8 mouse cellular contexts compared by ENCODE assay signal in the genomic region with DNA sequence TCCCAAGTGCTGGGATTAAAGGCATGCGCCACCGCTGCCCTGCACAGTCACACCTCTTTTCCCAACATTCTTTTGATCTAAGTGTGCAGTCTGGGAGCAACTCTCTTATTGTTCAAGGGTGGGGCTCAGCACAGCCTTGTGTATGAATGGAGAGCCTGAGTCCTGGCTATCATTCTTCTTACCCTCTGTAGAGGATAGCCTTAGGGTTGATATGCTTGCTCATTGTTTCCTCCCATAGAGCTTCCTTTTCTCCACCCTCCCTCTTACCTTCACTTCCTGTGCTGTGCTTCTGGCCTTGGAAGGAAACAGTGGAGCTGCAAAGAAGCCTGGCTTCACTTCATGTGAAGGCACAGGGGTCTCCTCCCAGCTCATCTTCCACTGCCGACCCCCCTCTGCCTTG. TPM values are rescaled to one million over a fixed set of nuclear protein-coding genes. Genes with fewer than 3 reads are reported as not detected.
DNase-seq lines count a peak whose midpoint lies in the region; ATAC-seq lines count a peak whose summit lies in the region.

Cd63 (plus strand) TSS at position 292 of the 400 bp plus-strand sequence.

- H3K9me3 ChIP-seq in forebrain, embryonic 10.5 days = no peaks in the 10 kb centered on the region
- H3K9me3 ChIP-seq in limb, embryonic 10.5 days (replicated peaks) = no peaks in the 10 kb centered on the region

- H3K27me3 ChIP-seq in forebrain, embryonic 10.5 days (ENCODE audit: poor library complexity, severe bottlenecking) = peaks cover 23% of the 10 kb centered on the region
- H3K27me3 ChIP-seq in limb, embryonic 10.5 days (ENCODE audit: low read depth, poor library complexity, severe bottlenecking) = peaks cover 20% of the 10 kb centered on the region

- no peak for ATAC-seq in neutrophil, adult 5-6 weeks (ENCODE audit: extremely low read depth, insufficient number of reproducible peaks, low FRiP score, poor library complexity, severe bottlenecking)

- intact Hi-C loops in heart, postnatal 14 days (cut with DNase I) = no loop called here

- peaks cover 12% of the 10 kb centered on the region for H3K4me1 ChIP-seq in forebrain, embryonic 10.5 days
- peaks cover 13% of the 10 kb centered on the region for H3K4me1 ChIP-seq in limb, embryonic 10.5 days

- WGBS in forebrain, embryonic 10.5 days = 91% methylated on average over 3 of the region's 3 CpGs
- WGBS in limb, embryonic 10.5 days = 87% methylated on average over 3 of the region's 3 CpGs

- no peaks in the 10 kb centered on the region for H3K36me3 ChIP-seq in forebrain, embryonic 10.5 days (replicated peaks)
- H3K36me3 ChIP-seq in limb, embryonic 10.5 days = no peaks in the 10 kb centered on the region

- no peak within 1 kb of the TSS for H3K27ac ChIP-seq in forebrain, embryonic 10.5 days
- H3K27ac ChIP-seq in limb, embryonic 10.5 days = no peak within 1 kb of the TSS

- no peak within 1 kb of the TSS for H3K4me3 ChIP-seq in forebrain, embryonic 10.5 days
- H3K4me3 ChIP-seq in limb, embryonic 10.5 days = no peak within 1 kb of the TSS

- DNase-seq in urinary bladder, adult 2 months (ENCODE audit: low spot score) = no peak
- DNase-seq in urinary bladder, postnatal 14 days (ENCODE audit: low spot score) = no peak
- no peak for DNase-seq in forebrain, embryonic 10.5 days (ENCODE audit: extremely low spot score, low spot score)
- no peak for DNase-seq in heart, postnatal 14 days
- DNase-seq in limb, embryonic 10.5 days (ENCODE audit: low spot score) = no peak
- DNase-seq in embryo, embryonic 10 days (ENCODE audit: low spot score) = no peak
- DNase-seq in ovary, postnatal 36 days (ENCODE audit: low spot score) = no peak

RNA-seq across cellular contexts. Expression of gene Cd63, which starts in this region (rescaled TPM):
- polyA plus RNA-seq in urinary bladder, adult 2 months (2012; rRNA removed) = 337 and 381 TPM in 2 replicates
- polyA plus RNA-seq in forebrain, embryonic 10.5 days (2016; fragmentation: Nextera tagmentation; extraction: Ambion mirVana) = 179 and 184 TPM in 2 replicates
- 100 to 1,000 TPM; 127 to 131 TPM for total RNA-seq in heart, postnatal 14 days (2021)
- 430 and 439 TPM in 2 replicates for polyA plus RNA-seq in limb, embryonic 10.5 days (2016; fragmentation: Nextera tagmentation; extraction: Ambion mirVana)
- total RNA-seq in neutrophil, adult 5-6 weeks (2017) = 22.8 and 30.5 TPM in 2 replicates
